Mouse (Mus musculus) stomach, postnatal 0 days (tissue): ENCODE results near the gene Prkce. TPM values are rescaled to one million over a fixed set of nuclear protein-coding genes. Genes with fewer than 3 reads are reported as not detected.
A peak's percentile ranks its signal among the peaks of the same experiment; 100 is the strongest.

Experiments used
- ATAC-seq: fragments of 200-750 bp; cut with Nextera tagmentation; 2 replicates; pipeline ENCODE4 v1.8.0; 2017; ENCODE audit not compliant: low FRiP score, low TSS enrichment
- DNase-seq: peaks from one replicate; pipeline ENCODE4 v3.0.0-alpha.2; 2016; ENCODE audit warnings: low spot score
- H3K27ac ChIP-seq: fragments of 300-500 bp; sonication (generic); replicated peaks from 2 replicates; pipeline ENCODE4 v1.5.1; 2014; ENCODE audit warnings: mild to moderate bottlenecking, control low read depth
- H3K27me3 ChIP-seq: fragments of 300-500 bp; sonication (generic); 2 replicates; pipeline ENCODE4 v1.6.1; 2014; ENCODE audit warnings: low read length; ENCODE audit not compliant: control insufficient read depth, insufficient read depth
- H3K36me3 ChIP-seq: fragments of 300-500 bp; sonication (generic); 2 replicates; pipeline ENCODE4 v1.6.1; 2014; ENCODE audit warnings: low read length, mixed read lengths; ENCODE audit not compliant: control insufficient read depth, insufficient read depth
- H3K4me1 ChIP-seq: fragments of 300-500 bp; sonication (generic); replicated peaks from 2 replicates; pipeline ENCODE4 v1.6.1; 2014; ENCODE audit warnings: antibody characterized with exemption; ENCODE audit not compliant: control insufficient read depth, insufficient read depth
- H3K4me2 ChIP-seq: fragments of 300-500 bp; sonication (generic); replicated peaks from 2 replicates; pipeline ENCODE4 v1.6.1; 2014; ENCODE audit warnings: low read depth, mild to moderate bottlenecking, control low read depth, moderate library complexity
- H3K4me3 ChIP-seq: fragments of 300-500 bp; sonication (generic); 2 replicates; pipeline ENCODE4 v1.5.1; 2014; ENCODE audit warnings: low read depth, low read length, control low read depth
- H3K9ac ChIP-seq: fragments of 300-500 bp; sonication (generic); 2 replicates; pipeline ENCODE4 v1.6.1; 2014; ENCODE audit warnings: mild to moderate bottlenecking, low read length, control low read depth, mixed read lengths
- H3K9me3 ChIP-seq: fragments of 300-500 bp; sonication (generic); 2 replicates; pipeline ENCODE4 v1.6.1; 2016; ENCODE audit warnings: low read length; ENCODE audit not compliant: control insufficient read depth
- CTCF ChIP-seq: IDR thresholded peaks from 2 replicates; pipeline ENCODE4 v1.5.1; 2016; ENCODE audit warnings: antibody characterized with exemption, low read depth, mild to moderate bottlenecking, moderate library complexity
- EP300 ChIP-seq: optimal IDR thresholded peaks from 2 replicates; pipeline ENCODE3; 2016; ENCODE audit warnings: antibody characterized with exemption
- WGBS: fragments of 180-500 bp; shearing (Covaris S2); extraction: QIAGEN DNeasy Blood & Tissue Kit; methylation state at CpG from one replicate; pipeline ENCODE4 v1.1.7; 2014; 5-methylcytosine and 5-hydroxymethylcytosine counted together
- polyA plus RNA-seq: library from polyadenylated mRNA; unstranded; fragments of >200 nt; fragmentation: Nextera tagmentation; extraction: Ambion mirVana; gene quantifications from 2 replicates; pipeline ENCODE4 v1.2.1, GENCODE M21; 2015

Gene Prkce
- polyA plus RNA-seq, 1 experiment from 2014 or later, result 3.4 TPM

DNA sequence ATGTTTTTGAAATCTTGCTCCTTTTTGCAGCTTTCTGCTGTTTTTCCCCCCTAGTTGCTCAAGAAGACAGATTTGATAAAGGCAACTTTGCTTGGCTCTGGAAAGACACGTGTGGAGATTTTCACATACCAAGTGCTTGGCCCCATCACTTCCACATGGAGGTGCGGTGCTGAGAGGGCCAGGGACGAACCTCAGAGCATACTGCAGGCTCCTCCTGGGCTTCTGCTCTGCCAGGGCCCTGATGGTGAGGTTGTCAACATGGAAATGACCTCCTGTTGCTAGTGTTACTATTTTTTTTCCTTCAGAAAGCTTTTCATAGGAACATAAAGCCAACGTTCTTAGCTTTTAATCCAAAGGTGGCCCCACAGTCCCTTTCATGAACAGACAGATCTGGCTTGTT is 191.3 kb downstream of the Prkce start:
- H3K4me2 ChIP-seq, result no peak overlapping the region
- no peak for TF ChIP-seq EP300
- no peak for TF ChIP-seq CTCF
- no peaks in the 10 kb centered on the region for H3K36me3 ChIP-seq
- H3K4me1 ChIP-seq, result no peaks in the 10 kb centered on the region
- H3K27me3 ChIP-seq, result no peaks in the 10 kb centered on the region
- H3K9ac ChIP-seq, result no peak overlapping the region
- no peak overlapping the region for H3K27ac ChIP-seq
- no peak overlapping the region for H3K4me3 ChIP-seq
- no peak for DNase-seq
- no peaks in the 10 kb centered on the region for H3K9me3 ChIP-seq
- no peak for ATAC-seq
- 47% methylated on average over 4 of the region's 4 CpGs for WGBS

GRCm38 (mm10) chr17:86360849-86361248 is 193.3 kb downstream of the Prkce start:
- Histone ChIP-seq H3K9ac (no peak overlapping the region), H3K9me3 (no peaks in the 10 kb centered on the region), H3K36me3 (no peaks in the 10 kb centered on the region), H3K27ac (no peak overlapping the region), H3K4me1 (peaks cover 3% of the 10 kb centered on the region; the same call in 1 of the 2 replicates), H3K4me3 (no peak overlapping the region), H3K4me2 (no peak overlapping the region), H3K27me3 (no peaks in the 10 kb centered on the region)
- TF ChIP-seq EP300, result no peak
- no peak for TF ChIP-seq CTCF
- ATAC-seq, result no peak
- DNase-seq, result no peak
- 90% methylated on average over 3 of the region's 3 CpGs for WGBS

DNA sequence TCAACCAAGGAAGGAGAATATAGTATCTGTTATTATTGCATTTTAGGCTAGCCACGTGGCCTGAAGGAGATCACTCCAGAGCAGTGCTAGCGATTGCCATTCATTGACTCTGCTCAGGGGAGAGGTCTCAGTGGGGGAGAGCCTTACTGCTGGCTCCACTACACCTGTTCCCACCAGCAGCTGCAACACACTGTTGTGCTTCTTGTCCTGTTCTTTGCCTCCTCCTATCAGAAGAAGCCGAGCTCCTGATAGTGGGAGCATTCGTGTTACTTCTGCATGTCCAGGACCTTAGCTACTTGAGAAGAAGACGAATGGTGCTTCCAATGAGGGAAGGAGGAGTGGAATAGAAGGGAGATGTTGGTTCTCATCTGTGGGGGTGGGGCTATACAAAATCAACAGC is 195.8 kb downstream of the Prkce start:
- no peak for DNase-seq
- no peaks in the 10 kb centered on the region for H3K27me3 ChIP-seq
- no peak overlapping the region for H3K4me3 ChIP-seq
- H3K9ac ChIP-seq, result no peak overlapping the region
- no peaks in the 10 kb centered on the region for H3K36me3 ChIP-seq
- whole genome bisulfite sequencing, result 66% methylated on average over 5 of the region's 5 CpGs
- H3K4me1 ChIP-seq, result peaks cover 3% of the 10 kb centered on the region; the same call in 1 of the 2 replicates
- H3K4me2 ChIP-seq, result no peak overlapping the region
- no peaks in the 10 kb centered on the region for H3K9me3 ChIP-seq
- TF ChIP-seq EP300 (no peak), CTCF (no peak)
- H3K27ac ChIP-seq, result no peak overlapping the region
- ATAC-seq, result no peak

- 46% methylated on average over 16 of the region's 16 CpGs for WGBS
- H3K27me3 ChIP-seq, result no peaks in the 10 kb centered on the region
- no peaks in the 10 kb centered on the region for H3K9me3 ChIP-seq
- no peak overlapping the region for H3K27ac ChIP-seq
- peak overlapping the region; percentile 17; the same call in 1 of the 2 replicates for H3K4me2 ChIP-seq
- ATAC-seq, result no peak
- H3K4me3 ChIP-seq, result no peak overlapping the region
- H3K9ac ChIP-seq, result no peak overlapping the region
- no peak for DNase-seq
- no peaks in the 10 kb centered on the region for H3K36me3 ChIP-seq
- TF ChIP-seq EP300 (no peak), CTCF (no peak)
- peaks cover 3% of the 10 kb centered on the region; the same call in 1 of the 2 replicates for H3K4me1 ChIP-seq
Measured at GRCm38 (mm10) chr17:86364349-86365075, 196.9 kb downstream of the Prkce start.

- no peak for DNase-seq
Measured at GRCm38 (mm10) chr17:86366919-86367318, 199.3 kb downstream of the Prkce start.

GRCm38 (mm10) chr17:86367676-86368075 is 200.1 kb downstream of the Prkce start:
- TF ChIP-seq EP300, result no peak
- no peak for TF ChIP-seq CTCF
- Histone ChIP-seq H3K9me3 (no peaks in the 10 kb centered on the region), H3K27ac (no peak overlapping the region), H3K4me2 (no peak overlapping the region), H3K4me1 (peaks cover 9% of the 10 kb centered on the region; the same call in 1 of the 2 replicates), H3K9ac (no peak overlapping the region), H3K4me3 (no peak overlapping the region), H3K36me3 (no peaks in the 10 kb centered on the region), H3K27me3 (no peaks in the 10 kb centered on the region)
- DNase-seq, result no peak
- 31% methylated on average over 7 of the region's 7 CpGs for WGBS
- no peak for ATAC-seq

More at GRCm38 (mm10) chr17:86366919-86367318, 199.3 kb downstream of the Prkce start:
- Histone ChIP-seq H3K27ac (0 out of 2 replicates have a peak overlapping the region, but pooled peaks have one; percentile 1), H3K9me3 (no peaks in the 10 kb centered on the region), H3K4me1 (peaks cover 9% of the 10 kb centered on the region; the same call in 1 of the 2 replicates), H3K4me2 (no peak overlapping the region), H3K27me3 (no peaks in the 10 kb centered on the region), H3K4me3 (no peak overlapping the region), H3K9ac (no peak overlapping the region), H3K36me3 (no peaks in the 10 kb centered on the region)
- TF ChIP-seq CTCF, result no peak
- TF ChIP-seq EP300, result no peak
- 48% methylated on average over 10 of the region's 10 CpGs for WGBS
- ATAC-seq, result no peak
